Mouse (Mus musculus): ENCODE results near the gene Card10.

GRCm38 (mm10) chr15:78804326-78804725, 1.5 kb upstream of the Card10 start:
- TF ChIP-seq MAFK (IDR thresholded peaks at IDR 0.05; ENCODE audit: insufficient read depth, low read depth, low read length) (no peak), CHD2 (IDR thresholded peaks at IDR 0.05; ENCODE audit: low read depth, low read length) (no peak), ZNF384 (IDR thresholded peaks at IDR 0.05; ENCODE audit: low read depth, low read length) (no peak), HCFC1 (IDR thresholded peaks at IDR 0.05; ENCODE audit: borderline replicate concordance, insufficient read depth, low read length) (no peak), ZC3H11A (IDR thresholded peaks at IDR 0.05; ENCODE audit: borderline replicate concordance, low read depth, low read length) (no peak)
